Mouse (Mus musculus) splenic B cell, adult 2 months (primary cell): ENCODE data around the gene Plekha4.

Source experiments
- DNase-seq: peaks from one replicate; pipeline ENCODE4 v3.0.0-alpha.2; 2011; ENCODE audit warnings: low read depth, low spot score
- H3K27me3 ChIP-seq: 2 replicates; pipeline ENCODE4 v1.6.1; 2012; ENCODE audit warnings: mild to moderate bottlenecking, low read length, moderate library complexity, mixed read lengths; ENCODE audit not compliant: control insufficient read depth, poor library complexity, insufficient read depth, severe bottlenecking
- H3K36me3 ChIP-seq: 2 replicates; pipeline ENCODE4 v1.6.1; 2012; ENCODE audit warnings: mild to moderate bottlenecking, low read length, moderate library complexity, mixed read lengths; ENCODE audit not compliant: control insufficient read depth, poor library complexity, insufficient read depth, severe bottlenecking

Plekha4 gene

DNA sequence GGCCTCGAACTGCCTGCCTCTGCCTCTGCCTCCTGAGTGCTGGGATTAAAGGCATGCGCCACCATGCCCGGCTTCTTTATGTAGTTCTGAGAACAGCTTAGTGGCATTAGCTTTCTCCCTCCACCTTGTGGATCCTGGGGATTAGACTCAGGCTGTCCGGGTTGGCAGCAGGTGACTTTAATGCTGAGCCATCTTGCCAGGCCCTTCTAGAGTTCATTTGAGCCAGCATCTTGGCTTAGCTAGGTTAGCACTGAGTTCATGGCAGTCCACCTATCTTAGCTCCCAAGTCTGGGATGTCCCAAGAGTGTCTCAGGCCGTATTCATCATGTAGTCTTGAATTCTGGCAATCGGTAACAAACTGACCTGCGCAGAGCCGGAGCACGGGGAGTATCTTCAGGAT, 39.3 kb downstream of the Plekha4 start:
- H3K27me3 ChIP-seq, result no peaks in the 10 kb centered on the region
- no peaks in the 10 kb centered on the region for H3K36me3 ChIP-seq
- DNase-seq, result no peak

DNA sequence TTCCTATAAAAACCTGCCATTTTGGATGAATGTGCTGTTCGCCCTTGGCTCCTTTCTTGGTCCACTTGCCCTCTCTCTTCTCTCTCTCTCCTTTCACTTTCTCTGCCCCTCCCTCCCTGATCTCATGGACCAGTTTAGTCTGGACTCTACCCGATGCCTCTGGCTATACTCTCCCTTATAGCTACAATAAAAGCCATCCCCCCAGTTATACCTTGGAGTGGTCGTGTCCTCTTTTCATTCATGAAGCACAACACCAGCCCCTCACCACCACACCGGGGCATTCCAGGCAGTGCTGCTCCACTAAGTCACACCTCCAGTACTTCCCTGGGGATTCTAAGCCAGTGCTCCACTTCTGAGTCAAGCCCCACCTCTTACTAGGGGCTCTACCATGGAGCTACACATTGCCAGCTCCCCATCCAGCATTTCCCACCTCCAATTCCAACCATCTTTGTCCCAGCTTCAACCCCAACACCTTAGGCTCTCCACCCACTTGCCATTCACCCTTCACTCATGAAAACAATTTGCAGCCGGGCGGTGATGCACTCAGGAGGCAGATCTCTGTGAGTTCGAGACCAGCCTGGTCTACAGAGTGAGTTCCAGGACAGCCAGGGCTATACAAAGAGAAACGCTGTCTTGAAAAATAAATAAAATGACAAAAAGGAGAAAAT, 41.1 kb downstream of the Plekha4 start:
- no peaks in the 10 kb centered on the region for H3K36me3 ChIP-seq
- H3K27me3 ChIP-seq, result no peaks in the 10 kb centered on the region
- no peak for DNase-seq

DNA sequence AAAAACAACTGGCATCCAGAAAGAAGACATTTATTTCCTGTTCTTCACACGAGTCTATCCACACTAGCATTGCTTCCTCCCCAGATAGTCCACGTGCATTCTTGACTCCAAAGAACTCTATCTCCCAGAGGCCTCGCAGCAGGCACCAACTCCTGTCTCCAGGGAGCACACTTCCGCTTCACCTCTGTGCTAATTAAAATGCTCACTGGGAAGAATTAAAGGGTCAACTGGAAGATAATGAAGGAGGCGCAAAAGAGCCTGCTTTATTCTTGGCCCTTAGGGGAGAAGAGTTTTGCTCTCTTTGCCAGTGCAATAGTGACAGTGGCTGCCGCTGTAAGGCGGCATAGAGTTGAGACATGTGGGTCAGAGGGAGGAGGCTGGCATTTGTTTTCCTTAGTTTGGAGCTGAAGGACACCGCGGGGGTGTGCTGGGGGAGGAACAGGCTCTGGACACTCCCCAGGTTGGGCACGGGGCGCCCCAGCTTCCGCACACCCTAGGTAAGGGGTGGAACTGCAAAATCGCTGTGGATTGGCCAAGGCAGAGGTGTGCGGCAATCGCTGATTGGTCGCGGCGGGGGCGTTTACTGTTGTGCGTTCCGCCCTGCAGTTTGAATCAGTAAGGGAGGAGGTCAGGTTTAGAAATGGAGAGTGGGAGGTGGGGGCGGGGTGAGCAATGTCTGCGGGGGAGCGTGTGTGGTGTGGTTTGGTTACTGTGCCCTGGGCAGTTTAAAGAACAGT, 41.8 kb downstream of the Plekha4 start:
- DNase-seq, result peak; percentile 91
- Histone ChIP-seq H3K36me3 (no peaks in the 10 kb centered on the region), H3K27me3 (no peaks in the 10 kb centered on the region)

DNA sequence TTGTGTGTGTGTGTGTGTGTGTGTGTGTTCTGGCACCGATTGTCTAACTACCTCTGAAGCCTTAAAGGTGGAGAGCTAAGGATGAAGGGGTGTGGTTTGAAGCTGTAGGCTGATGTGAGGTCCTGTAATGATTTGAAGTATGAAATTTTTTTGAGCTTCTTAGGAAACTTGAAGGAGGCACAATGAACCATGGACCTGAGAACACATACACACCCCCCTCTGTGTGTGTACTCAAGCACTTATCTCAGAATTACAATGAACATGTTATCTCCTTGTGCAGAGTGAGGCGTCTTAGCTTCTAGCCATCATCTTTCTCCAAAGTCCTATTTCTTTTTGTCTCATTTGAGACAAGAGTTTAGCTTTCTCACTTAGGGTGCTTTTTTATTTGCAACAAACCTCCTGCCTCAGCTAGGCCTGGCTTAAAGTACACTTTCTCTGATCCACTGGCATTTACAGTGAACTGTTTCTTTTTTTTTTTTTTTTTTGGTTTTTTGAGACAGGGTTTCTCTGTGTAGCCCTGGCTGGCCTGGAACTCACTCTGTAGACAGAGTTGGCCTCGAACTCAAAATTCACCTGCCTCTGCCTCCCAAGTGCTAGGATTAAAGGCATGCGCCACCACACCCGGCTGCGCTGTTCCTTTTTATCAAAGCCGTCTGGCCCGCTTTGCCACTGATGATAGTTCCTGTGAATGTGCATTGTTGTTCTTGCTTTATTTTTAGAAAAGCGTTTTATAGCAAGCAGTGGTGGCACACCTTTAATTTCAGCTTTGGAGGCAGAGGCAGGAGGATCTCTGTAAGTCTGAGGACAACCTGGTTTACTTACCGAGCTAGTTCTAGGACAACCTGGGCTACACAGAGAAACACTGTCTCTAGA, 42.7 kb downstream of the Plekha4 start:
- Histone ChIP-seq H3K27me3 (no peaks in the 10 kb centered on the region), H3K36me3 (no peaks in the 10 kb centered on the region)
- no peak for DNase-seq

DNA sequence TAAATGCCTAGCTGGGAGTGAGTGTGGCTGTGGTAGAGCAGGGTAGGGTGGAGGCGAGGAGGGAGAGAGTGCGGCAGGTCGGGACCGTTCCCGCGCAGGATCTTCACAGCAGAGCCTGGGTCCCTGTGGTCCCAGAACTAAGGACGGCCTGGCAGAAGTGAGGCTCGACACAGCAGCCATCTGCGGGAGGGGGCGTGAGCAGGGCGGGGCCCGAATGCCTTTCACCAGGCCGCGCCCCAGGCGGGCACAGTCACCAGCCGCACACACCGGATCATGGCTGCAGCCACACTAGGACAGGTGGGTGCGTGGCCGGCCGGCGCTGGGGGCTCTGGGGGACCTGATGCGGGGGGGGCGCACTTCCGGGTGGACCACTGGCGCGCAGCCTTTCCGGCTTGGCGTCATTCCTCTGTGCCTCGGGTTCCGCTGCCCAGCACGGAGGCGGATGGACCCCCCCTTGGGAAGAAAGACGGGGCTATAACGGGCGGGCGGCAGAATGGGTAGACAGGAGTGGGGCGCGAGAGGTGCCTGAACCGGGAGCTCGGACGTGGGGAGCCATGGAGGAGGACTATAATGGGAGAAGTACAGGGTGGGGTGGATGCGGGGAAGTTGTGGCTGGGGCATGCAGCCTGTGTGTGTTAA, 44.1 kb downstream of the Plekha4 start, which contains the start of gene Bcat2:
Bcat2 (plus strand) TSS at position 51 of the 639 bp plus-strand sequence.
- Histone ChIP-seq H3K36me3 (no peaks in the 10 kb centered on the region), H3K27me3 (no peaks in the 10 kb centered on the region)
- DNase-seq, result peak; percentile 82

DNA sequence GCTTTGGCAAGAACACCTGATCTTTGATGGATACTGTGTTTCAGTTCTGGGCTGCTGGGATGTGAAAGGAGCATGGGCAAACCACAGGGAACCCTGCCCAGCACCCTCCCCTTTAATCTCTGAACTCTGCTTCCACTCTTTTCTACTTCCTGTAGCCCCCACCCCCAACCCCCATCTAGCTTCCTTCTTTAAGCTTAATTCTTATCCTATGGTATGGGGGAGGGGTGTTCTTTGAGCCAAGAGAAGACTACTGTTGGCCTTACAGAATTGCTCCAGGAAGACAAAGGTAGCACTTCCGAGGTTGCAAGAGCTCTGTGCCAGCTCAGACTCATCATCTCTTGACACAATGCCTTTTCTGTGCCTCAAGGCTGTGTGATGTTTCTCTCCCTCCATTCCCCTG, 45.8 kb downstream of the Plekha4 start:
- no peak for DNase-seq
- H3K27me3 ChIP-seq, result no peaks in the 10 kb centered on the region
- H3K36me3 ChIP-seq, result peaks cover 3% of the 10 kb centered on the region; the same call in 1 of the 2 replicates

DNA sequence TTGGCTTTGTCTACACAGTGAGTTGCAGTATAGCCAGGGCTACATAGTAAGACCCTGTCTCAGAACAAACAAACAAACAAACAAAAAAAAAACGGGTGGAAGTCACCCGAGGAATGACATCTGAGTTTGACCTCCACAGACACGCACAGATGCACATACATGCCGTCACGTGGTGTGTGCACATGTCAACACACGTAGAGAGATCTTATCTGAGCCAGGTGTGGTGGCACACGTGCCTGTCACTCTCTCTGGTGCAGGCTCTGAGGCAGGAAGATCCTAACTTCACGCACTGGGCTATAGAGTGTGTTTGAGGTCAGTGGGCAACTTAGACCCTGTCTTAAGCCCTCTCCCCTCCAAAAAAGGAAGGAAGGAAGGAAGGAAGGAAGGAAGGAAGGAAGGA, 47.8 kb downstream of the Plekha4 start:
- Histone ChIP-seq H3K27me3 (no peaks in the 10 kb centered on the region), H3K36me3 (peaks cover 3% of the 10 kb centered on the region; the same call in 1 of the 2 replicates)
- no peak for DNase-seq

DNA sequence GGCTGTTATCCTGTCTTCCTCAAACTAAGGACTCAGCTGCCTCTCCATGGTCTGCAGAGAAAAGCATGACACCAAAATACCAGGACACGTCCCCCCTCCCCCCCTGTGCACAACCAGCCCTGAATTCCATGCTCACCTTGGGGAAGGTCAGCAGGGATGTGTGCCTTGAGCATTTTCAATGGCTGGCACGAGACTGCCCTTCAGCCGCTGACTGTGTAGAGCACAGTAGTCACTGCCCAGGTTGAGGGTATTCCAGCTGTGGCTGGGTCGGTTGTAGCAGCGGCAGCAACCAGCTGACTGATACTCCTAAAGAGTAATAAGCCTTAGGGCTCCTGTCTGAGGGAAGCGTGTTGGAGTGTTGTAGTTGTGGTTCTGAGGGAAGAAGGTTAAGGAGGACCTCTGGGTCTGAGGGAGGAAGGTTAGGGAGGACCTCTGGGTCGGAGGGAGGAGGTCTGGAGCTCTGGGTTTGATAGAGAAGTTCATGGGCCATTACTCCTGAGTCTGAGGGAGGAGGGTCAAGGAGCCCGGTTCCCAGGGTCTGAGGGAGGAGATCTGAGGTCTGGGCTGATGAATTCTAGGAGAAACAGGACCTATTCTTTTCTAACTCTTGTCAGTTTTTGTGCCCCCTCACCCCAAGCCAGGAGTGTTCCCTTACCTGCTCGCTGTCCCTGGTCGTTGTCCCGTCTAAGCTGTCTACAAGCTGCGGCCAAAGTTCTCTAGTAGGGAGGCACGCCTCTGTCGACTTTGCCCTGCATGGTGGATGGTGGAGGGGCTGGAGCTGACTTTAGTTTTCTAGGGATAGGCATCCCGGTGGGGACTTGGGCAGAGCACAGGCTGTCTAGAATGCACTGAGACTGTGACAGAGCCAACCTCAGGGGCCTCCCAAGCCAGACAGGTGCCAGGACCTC, 48.6 kb downstream of the Plekha4 start:
- DNase-seq, result no peak

DNA sequence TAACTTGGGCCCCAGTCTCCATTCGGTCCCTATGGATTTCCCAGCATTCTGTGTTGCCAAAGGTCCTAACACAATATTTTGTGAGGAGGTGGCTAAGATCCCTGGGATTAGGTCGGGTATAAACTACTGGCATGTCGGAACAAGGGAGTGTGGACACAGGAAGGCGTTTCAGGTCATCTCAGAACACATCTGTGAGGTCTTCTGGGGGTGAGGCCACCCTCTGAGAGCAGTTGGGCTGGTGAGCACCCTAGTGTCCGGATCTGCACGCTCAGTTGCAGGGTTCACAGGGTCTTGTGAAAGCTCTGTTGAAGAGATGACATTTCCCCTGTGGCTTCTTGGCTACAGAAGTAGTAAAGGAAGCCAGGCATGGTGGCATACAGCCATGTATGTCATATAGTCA, 59.8 kb downstream of the Plekha4 start:
- peaks cover 3% of the 10 kb centered on the region; the same call in 1 of the 2 replicates for H3K36me3 ChIP-seq
- no peaks in the 10 kb centered on the region for H3K27me3 ChIP-seq
- no peak for DNase-seq

More for the DNA sequence above, 48.6 kb downstream of the Plekha4 start:
- H3K36me3 ChIP-seq, result peaks cover 3% of the 10 kb centered on the region; the same call in 1 of the 2 replicates
- no peaks in the 10 kb centered on the region for H3K27me3 ChIP-seq

DNA sequence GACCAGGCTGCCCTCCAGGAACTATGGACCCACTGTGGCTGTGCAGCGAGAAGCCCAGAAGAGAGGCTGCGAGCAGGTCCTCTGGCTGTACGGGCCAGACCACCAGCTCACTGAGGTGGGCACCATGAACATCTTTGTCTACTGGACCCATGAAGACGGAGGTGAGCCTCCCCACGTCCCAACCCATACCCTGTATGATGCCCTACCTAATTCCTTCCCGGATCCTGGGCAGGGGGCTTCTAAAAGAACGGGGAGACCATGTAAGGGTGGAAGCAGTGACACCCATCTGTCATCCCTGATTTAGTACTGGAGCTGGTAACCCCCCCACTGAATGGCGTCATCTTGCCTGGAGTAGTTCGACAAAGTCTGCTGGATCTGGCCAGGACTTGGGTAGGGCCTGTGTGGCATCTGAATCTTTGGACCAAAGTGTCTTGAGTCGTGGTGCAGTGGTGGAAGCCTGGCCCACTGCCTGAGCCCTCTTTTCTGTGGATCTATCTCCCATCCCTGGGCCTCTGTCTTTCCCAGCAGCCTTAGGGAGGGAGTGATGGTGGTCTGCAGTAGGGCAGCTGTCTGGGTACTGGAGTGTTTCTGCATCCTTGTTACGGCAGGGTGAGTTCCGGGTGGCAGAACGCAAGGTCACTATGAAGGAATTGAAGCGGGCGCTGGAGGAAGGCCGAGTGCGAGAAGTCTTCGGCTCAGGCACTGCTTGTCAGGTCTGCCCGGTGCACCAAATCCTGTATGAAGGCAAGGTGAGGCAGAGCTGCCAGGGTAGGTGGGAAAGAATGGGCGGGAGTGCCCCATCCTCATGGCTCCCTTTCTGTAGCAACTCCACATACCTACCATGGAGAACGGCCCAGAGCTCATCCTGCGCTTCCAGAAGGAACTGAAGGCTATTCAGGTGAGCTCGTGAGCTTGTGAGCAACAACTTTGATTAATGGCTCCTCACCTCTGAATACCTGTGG, 61.8 kb downstream of the Plekha4 start:
- Histone ChIP-seq H3K27me3 (no peaks in the 10 kb centered on the region), H3K36me3 (peaks cover 1% of the 10 kb centered on the region; the same call in 1 of the 2 replicates)
- DNase-seq, result no peak

DNA sequence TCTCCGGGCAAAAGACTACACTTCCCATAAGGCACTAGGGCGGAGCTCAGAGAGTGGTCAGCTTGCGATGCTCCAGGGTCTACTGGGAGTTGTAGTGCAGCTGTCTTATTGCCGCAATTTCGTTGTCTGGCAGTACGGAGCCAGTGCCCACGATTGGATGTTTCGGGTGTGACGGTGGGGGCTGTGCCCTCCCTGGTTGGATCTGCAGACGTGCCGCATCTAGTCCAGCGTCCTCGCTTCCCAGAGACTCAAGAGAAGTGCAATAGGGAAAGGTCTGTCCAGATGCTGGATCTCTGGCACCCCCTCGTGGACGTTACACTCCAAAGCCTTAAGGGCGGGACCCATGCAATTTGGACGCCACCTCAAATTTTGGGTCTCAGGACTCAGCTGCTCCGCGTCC, 63.0 kb downstream of the Plekha4 start:
- Histone ChIP-seq H3K36me3 (peaks cover 1% of the 10 kb centered on the region; the same call in 1 of the 2 replicates), H3K27me3 (no peaks in the 10 kb centered on the region)
- DNase-seq, result peak; percentile 86

DNA sequence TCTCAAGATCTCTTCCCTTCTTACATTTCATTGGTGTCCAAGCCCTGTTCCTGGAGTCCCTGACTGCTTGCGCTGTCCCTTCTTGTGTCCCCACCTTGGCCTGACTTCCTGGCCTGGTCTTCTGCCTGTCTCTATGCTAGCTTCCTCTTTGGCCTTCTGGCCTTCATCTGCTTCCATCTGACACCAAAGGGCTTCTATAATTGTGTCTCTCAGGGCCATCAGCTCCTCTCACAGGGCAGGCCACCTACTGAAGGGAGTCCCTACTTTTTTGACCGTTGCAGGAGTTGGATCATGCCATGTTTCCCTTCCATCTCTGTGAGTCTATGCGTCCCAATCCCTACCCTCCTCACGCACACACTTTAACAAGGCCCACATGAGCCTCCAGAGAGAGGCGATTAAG, 63.8 kb downstream of the Plekha4 start:
- DNase-seq, result no peak
- H3K36me3 ChIP-seq, result peaks cover 1% of the 10 kb centered on the region; the same call in 1 of the 2 replicates
- H3K27me3 ChIP-seq, result no peaks in the 10 kb centered on the region

DNA sequence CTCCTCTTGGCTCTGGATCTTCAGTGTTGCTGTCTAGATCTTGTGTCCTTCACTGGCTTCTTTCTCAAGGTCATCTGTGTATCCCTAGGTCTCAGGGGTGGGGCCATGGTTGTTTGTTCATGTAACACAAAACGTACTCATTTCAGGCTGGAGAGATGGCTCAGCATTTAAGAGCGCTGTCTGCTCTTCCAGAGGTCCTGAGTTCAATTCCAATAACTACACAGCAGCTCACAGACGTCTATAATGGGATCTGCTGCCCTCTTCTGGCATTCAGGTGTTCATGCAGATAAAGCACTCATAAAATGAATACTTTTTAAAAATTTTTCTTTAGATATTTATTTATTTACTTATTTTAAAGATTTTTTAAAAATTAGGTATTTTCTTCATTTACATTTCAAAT, 64.7 kb downstream of the Plekha4 start:
- DNase-seq, result peak; percentile 59
- Histone ChIP-seq H3K27me3 (no peaks in the 10 kb centered on the region), H3K36me3 (no peaks in the 10 kb centered on the region)
